Mouse (Mus musculus) bone marrow, adult 2 months (tissue): ENCODE data around the gene Grb10. TPM values are rescaled to one million over a fixed set of nuclear protein-coding genes. Genes with fewer than 3 reads are reported as not detected.

Experiments
- H3K27ac ChIP-seq: fragments of 200-500 bp; 2 replicates; pipeline ENCODE4 v1.5.1; 2012; ENCODE audit warnings: low read depth, mild to moderate bottlenecking, control low read depth, inconsistent platforms, low read length; ENCODE audit not compliant: control insufficient read depth, poor library complexity, insufficient read depth
- H3K4me1 ChIP-seq: fragments of 200-500 bp; 2 replicates; pipeline ENCODE4 v1.6.1; 2011; ENCODE audit warnings: low read length; ENCODE audit not compliant: control insufficient read depth, insufficient read depth
- H3K4me3 ChIP-seq: fragments of 200-500 bp; replicated peaks from 2 replicates; pipeline ENCODE3; 2011; ENCODE audit warnings: mild to moderate bottlenecking, low read depth, low read length, control low read depth; ENCODE audit not compliant: control insufficient read depth
- CTCF ChIP-seq: fragments of 200-500 bp; IDR thresholded peaks from 2 replicates; pipeline ENCODE4 v1.5.1; 2011; ENCODE audit warnings: low read length, control low read depth; ENCODE audit not compliant: control insufficient read depth, insufficient read depth
- POLR2A ChIP-seq: fragments of 200-500 bp; IDR thresholded peaks from 2 replicates; pipeline ENCODE4 v1.6.1; 2011; ENCODE audit warnings: low read depth, mild to moderate bottlenecking, control low read depth, low read length, borderline replicate concordance; ENCODE audit not compliant: control insufficient read depth
- WGBS: fragments of 180-500 bp; shearing (Covaris S2); methylation state at CpG from one replicate; pipeline ENCODE4 v1.1.7; 2018; 5-methylcytosine and 5-hydroxymethylcytosine counted together
- polyA plus RNA-seq: library from polyadenylated mRNA; stranded (reverse); fragments of >200 nt; gene quantifications from 2 replicates; pipeline ENCODE4 v1.2.4, GENCODE M21; 2011; ENCODE audit warnings: low replicate concordance; ENCODE audit not compliant: missing spikeins, insufficient read depth, insufficient read length

Gene Grb10
- polyA plus RNA-seq, 1 experiment, result 17.0 TPM

DNA sequence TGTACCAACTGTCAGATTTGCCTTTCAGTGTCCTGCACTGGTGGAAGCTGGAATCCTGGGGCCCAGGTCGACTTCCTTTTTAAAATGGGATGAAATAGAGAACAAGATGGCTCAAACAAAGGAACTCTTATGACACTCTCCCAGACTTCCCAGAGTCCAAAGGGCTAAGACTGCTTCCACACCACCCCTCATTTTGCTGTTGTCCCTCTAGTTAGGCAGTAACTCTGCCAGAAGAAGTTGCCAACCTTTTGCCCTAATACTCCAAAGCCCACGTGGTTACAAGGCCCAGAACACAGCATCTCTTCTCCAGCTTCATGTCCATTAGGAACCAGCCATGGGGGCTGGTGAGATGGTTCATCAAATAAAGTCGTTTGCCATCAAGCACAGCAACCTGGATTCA, 15.4 kb downstream of the Grb10 start:
- 38% methylated on average over 3 of the region's 3 CpGs for WGBS
- Histone ChIP-seq H3K4me1 (no peaks in the 10 kb centered on the region), H3K27ac (no peak overlapping the region), H3K4me3 (no peak overlapping the region)
- no peak for TF ChIP-seq POLR2A
- no peak for TF ChIP-seq CTCF

DNA sequence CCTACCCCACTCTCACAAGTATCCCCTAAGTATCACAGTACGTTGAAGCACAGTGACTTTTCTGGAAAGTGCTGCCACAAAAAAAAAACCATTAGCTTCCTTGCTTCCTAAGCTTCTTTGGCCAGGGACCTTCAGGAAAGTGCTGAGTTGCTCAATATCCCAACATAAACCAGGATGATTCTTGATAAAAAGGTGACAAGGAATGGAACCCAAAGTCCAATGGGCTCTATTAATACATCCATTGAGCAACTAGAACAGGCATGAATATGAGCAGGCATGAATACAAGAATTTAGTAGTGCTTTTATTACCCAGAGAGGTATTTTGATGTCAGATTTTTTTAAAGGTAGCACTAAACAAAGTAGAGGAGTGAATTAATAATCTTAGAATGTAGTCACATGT, 18.8 kb downstream of the Grb10 start:
- Histone ChIP-seq H3K4me1 (no peaks in the 10 kb centered on the region), H3K27ac (no peak overlapping the region), H3K4me3 (no peak overlapping the region)
- no peak for TF ChIP-seq POLR2A
- WGBS, result 81% methylated on average over 1 of the region's 1 CpGs

DNA sequence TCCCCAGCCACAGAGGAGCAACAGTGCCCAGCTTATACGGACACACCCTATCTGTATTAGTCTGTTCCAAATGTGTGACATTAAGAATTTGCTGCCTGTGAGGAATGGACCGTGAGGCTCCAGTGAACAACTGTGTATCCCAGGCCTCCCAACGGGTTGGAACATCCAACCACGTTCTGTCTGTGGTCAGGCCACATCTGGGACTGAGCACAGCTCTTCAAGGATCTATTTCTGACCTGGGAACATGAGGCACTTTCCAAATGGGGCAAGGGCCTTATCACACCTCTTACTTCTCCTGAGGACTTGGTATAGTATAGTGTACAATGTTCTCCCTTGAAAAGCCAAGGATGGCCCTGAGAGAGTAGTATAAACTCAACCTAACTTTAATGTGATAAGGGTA, 19.9 kb downstream of the Grb10 start:
- no peak for TF ChIP-seq CTCF
- no peak for TF ChIP-seq POLR2A
- H3K4me1 ChIP-seq, result no peaks in the 10 kb centered on the region
- no peak overlapping the region for H3K4me3 ChIP-seq
- no peak overlapping the region for H3K27ac ChIP-seq
- 78% methylated on average over 4 of the region's 4 CpGs for WGBS

DNA sequence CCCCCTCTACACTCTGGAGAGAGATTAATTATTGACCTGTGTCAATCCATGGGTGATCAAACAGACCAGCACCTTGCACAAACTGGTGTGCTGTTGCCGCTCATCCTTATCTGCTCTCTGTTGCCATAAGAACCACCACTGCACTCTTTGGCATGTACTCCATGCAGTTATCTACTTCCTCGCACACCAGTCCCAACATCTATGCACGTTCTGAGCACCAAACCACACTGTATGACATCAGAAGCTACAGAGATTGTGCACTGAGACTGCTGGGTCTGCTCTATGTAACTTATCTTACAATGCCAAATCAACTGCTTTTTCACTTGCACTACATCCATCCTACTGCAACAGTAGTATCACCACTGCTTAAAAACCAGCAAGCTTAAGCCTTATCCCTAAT, 28.4 kb downstream of the Grb10 start:
- TF ChIP-seq POLR2A (no peak), CTCF (no peak)
- 53% methylated on average over 3 of the region's 3 CpGs for WGBS
- no peak overlapping the region for H3K27ac ChIP-seq
- H3K4me1 ChIP-seq, result no peaks in the 10 kb centered on the region
- H3K4me3 ChIP-seq, result no peak overlapping the region

DNA sequence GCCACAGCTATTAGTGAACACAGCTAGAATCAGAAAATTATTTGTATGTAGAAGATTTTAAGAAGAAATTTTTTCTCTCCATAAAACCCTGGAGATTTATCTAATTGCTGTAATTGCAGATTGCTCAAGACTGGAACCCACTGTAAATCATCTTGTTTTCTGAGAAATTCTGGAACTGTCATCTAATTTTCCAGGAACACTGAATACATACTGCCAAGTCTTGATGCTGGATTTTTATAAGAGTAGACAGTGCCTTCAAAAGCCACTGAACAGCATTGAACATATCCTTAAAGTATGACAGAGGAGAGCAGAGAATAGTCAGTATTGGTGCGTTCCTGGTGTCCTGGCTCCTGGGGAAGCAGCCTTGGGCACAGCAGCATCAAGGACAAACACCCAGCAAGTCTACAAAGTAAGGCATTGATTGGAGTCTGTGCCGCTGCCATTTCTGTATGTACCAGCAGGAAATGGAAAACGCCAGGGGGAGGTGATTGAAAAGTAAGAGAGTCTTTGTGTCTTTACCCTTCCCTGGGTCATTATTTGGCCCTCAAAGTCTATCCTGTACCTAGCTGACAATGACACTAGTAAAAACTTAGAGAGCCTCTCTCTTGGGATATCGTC, 38.1 kb downstream of the Grb10 start:
- Histone ChIP-seq H3K4me1 (no peaks in the 10 kb centered on the region), H3K4me3 (no peak overlapping the region), H3K27ac (no peak overlapping the region)
- no peak for TF ChIP-seq CTCF
- no peak for TF ChIP-seq POLR2A
- WGBS, result 76% methylated on average over 4 of the region's 4 CpGs

DNA sequence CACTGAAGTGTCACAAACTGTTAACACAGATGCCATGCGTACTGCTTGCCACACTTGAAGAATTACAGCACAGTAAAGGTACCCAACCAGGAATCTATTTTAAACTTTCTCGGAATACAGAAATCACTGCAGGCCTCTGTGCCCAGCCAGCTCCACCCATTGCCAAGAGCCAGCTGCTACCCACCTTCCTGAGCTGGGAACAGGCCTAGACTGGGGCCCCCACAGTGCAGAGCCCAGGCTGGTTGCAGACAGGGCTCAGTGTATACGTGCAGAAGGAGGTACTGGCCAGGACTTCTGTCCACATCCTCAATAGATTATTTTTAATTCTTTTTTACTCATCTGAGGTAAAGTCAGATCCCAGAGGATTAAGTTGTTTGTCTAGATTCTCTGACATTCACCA, 39.6 kb downstream of the Grb10 start:
- H3K4me1 ChIP-seq, result no peaks in the 10 kb centered on the region
- no peak overlapping the region for H3K27ac ChIP-seq
- H3K4me3 ChIP-seq, result no peak overlapping the region
- WGBS, result 70% methylated on average over 3 of the region's 3 CpGs
- TF ChIP-seq CTCF, result no peak
- no peak for TF ChIP-seq POLR2A

DNA sequence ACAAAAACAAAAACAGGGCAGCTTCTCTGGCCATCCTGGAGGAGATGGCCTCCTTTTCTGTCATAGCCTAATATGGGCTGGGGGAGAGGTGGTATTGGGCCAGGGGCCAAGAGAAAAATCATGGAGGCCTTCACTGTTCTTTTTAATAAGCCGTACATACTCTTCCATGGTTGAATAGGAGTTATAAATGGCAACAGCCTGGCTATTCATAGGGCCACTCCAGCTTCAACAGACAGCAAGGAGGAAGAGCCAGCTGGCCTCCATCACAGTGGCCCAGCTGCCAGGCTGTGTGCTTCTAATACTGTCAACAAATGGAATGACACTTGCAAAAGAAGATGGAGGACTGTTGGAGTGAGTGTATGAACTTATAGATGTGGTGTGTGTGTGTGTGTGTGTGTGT, 41.4 kb downstream of the Grb10 start:
- Histone ChIP-seq H3K27ac (no peak overlapping the region), H3K4me3 (no peak overlapping the region), H3K4me1 (no peaks in the 10 kb centered on the region)
- TF ChIP-seq POLR2A, result no peak
- TF ChIP-seq CTCF, result no peak
- WGBS, result 69% methylated on average over 1 of the region's 1 CpGs

DNA sequence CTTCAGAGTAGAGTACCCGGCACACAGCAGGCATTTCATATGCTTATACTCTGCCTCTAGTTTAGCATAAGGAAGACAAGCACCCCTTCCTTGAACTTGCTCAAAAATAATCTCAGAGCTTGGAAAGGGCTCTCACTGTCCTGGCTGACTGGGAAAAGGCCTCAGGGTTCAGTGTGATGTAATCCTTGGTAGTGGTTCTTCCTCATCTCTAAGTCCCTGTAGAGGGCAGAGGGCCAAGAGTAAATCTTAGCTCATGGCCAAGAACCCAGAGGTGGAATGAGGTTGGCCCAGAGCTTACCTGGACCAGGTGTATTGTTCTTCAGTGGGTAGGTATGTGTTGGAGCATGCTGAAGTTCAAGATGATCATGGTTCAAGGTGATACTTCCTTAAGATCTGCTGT, 43.1 kb downstream of the Grb10 start:
- no peak for TF ChIP-seq CTCF
- Histone ChIP-seq H3K4me1 (no peaks in the 10 kb centered on the region), H3K27ac (no peak overlapping the region), H3K4me3 (no peak overlapping the region)
- 72% methylated on average over 1 of the region's 1 CpGs for WGBS

DNA sequence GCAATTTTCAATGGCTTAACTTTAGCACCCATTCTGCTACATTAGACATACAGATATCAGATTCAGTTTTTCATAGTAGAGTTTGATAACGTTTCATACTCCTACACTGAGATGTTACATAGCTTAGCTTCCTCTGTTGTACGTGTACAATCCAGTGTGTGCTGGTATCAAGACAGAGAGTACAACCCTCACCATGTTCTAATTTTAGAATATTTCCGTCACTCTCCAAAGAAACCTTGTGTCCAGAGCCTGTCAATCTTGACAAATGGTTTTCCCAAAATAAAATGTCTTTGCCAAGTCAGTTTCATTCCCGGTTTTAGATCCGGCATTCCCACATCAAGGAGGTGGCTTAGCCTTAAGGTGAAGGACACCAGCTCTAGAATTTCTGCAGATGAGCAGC, 44.7 kb downstream of the Grb10 start:
- WGBS, result 77% methylated on average over 5 of the region's 5 CpGs
- Histone ChIP-seq H3K4me3 (no peak overlapping the region), H3K27ac (no peak overlapping the region), H3K4me1 (no peaks in the 10 kb centered on the region)
- TF ChIP-seq CTCF (no peak), POLR2A (no peak)
